Mouse (Mus musculus) liver, adult 2 months (tissue): ENCODE results near the gene Nsun2.

Experiments
- CTCF ChIP-seq: fragments of 200-500 bp; IDR thresholded peaks from 2 replicates; pipeline ENCODE4 v1.5.1; 2011; ENCODE audit warnings: low read depth, low read length, control low read depth
- POLR2A ChIP-seq: fragments of 200-500 bp; IDR thresholded peaks from 2 replicates; pipeline ENCODE4 v1.6.1; 2011; ENCODE audit warnings: low read length, control low read depth; ENCODE audit not compliant: insufficient read depth; ENCODE audit errors: extremely low read depth

- TF ChIP-seq POLR2A (no peak), CTCF (no peak)
Measured at GRCm38 (mm10) chr13:69522161-69522791, 11.3 kb upstream of the Nsun2 start.
